Mouse (Mus musculus) heart, postnatal 0 days (tissue): ENCODE results near the gene Ap1m2. TPM values are rescaled to one million over a fixed set of nuclear protein-coding genes. Genes with fewer than 3 reads are reported as not detected.
A peak's percentile ranks its signal among the peaks of the same experiment; 100 is the strongest.

Experiments used
- ATAC-seq: fragments of 200-750 bp; cut with Nextera tagmentation; 2 replicates; pipeline ENCODE4 v1.8.0; 2017; ENCODE audit warnings: low read depth, moderate number of reproducible peaks, moderate library complexity; ENCODE audit not compliant: insufficient read depth
- DNase-seq: peaks from one replicate; pipeline ENCODE4 v3.0.0-alpha.2; 2016; ENCODE audit warnings: low spot score
- H3K27ac ChIP-seq: fragments of 300-500 bp; sonication (generic); 2 replicates; pipeline ENCODE4 v1.5.1; 2014; ENCODE audit warnings: low read depth, mild to moderate bottlenecking
- H3K27me3 ChIP-seq: fragments of 300-500 bp; sonication (generic); 2 replicates; pipeline ENCODE4 v1.6.1; 2014; ENCODE audit warnings: low read length, mixed read lengths; ENCODE audit not compliant: control insufficient read depth, insufficient read depth
- H3K36me3 ChIP-seq: fragments of 300-500 bp; sonication (generic); replicated peaks from 2 replicates; pipeline ENCODE4 v1.6.1; 2014; ENCODE audit warnings: low read length, mixed read lengths; ENCODE audit not compliant: control insufficient read depth, insufficient read depth
- H3K4me1 ChIP-seq: fragments of 300-500 bp; sonication (generic); 2 replicates; pipeline ENCODE4 v1.6.1; 2014; ENCODE audit warnings: antibody characterized with exemption; ENCODE audit not compliant: control insufficient read depth, insufficient read depth
- H3K4me2 ChIP-seq: fragments of 300-500 bp; sonication (generic); 2 replicates; pipeline ENCODE4 v1.6.1; 2014; ENCODE audit warnings: low read depth, mild to moderate bottlenecking, low read length, moderate library complexity
- H3K4me3 ChIP-seq: fragments of 300-500 bp; sonication (generic); 2 replicates; pipeline ENCODE4 v1.5.1; 2014; ENCODE audit warnings: low read depth, low read length
- H3K9ac ChIP-seq: fragments of 300-500 bp; sonication (generic); replicated peaks from 2 replicates; pipeline ENCODE4 v1.6.1; 2014; ENCODE audit warnings: low read depth, low read length, mixed read lengths
- H3K9me3 ChIP-seq: fragments of 300-500 bp; sonication (generic); replicated peaks from 2 replicates; pipeline ENCODE4 v1.6.1; 2016; ENCODE audit warnings: low read length; ENCODE audit not compliant: control insufficient read depth
- CTCF ChIP-seq: IDR thresholded peaks from 2 replicates; pipeline ENCODE4 v1.5.1; 2016; ENCODE audit warnings: antibody characterized with exemption, control low read depth, low read depth
- EP300 ChIP-seq: IDR thresholded peaks from 2 replicates; pipeline ENCODE4 v1.6.1; 2016; ENCODE audit warnings: antibody characterized with exemption, low read depth
- WGBS: fragments of 180-500 bp; shearing (Covaris S2); extraction: QIAGEN DNeasy Blood & Tissue Kit; methylation state at CpG from one replicate; pipeline ENCODE4 v1.1.7; 2014; 5-methylcytosine and 5-hydroxymethylcytosine counted together
- polyA plus RNA-seq: library from polyadenylated mRNA; unstranded; fragments of >200 nt; fragmentation: Nextera tagmentation; extraction: Ambion mirVana; gene quantifications from 2 replicates; pipeline ENCODE4 v1.2.1, GENCODE M21; 2015
- total RNA-seq: library from RNA; depleted of rRNA; stranded (reverse); fragments of >200 nt; gene quantifications from 2 replicates; pipeline ENCODE4 v1.2.3, GENCODE M21; 2014; ENCODE audit warnings: low replicate concordance

Gene Ap1m2
- total and polyA plus RNA-seq, 2 experiments from 2014 or later, result 0.57 TPM; not detected in 1

GRCm38 (mm10) chr9:21320619-21321512 is 8.7 kb upstream of the Ap1m2 start, which contains the start of gene Slc44a2:
TSS of gene Slc44a2 (plus strand) at chr9:21320698.
- H3K27me3 ChIP-seq, result no peaks in the 10 kb centered on the region
- under 1% methylated on average over 52 of the region's 52 CpGs for WGBS

DNA sequence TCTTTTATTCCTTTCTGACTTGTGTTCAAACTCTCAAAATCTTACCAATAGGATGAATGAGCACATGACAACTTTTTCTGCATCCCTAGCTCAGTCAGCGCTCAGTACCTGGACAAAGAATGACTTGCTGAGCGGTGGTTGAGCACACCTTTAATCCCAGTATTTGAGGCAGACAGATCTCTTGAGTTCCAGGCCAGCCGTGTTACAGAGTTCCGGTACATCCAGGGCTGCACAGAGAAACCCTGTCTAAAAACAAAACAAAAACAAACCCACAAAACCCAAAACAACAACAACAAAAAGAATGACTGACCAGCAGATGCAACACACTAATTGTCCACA is 8.1 kb upstream of the Ap1m2 start:
- Histone ChIP-seq H3K27me3 (no peaks in the 10 kb centered on the region), H3K9ac (0 out of 2 replicates have a peak overlapping the region, but pooled peaks have one; percentile 71), H3K4me3 (peak overlapping the region; percentile 85), H3K36me3 (no peaks in the 10 kb centered on the region), H3K27ac (0 out of 2 replicates have a peak overlapping the region, but pooled peaks have one; percentile 79), H3K4me1 (peaks cover 11% of the 10 kb centered on the region), H3K4me2 (peak overlapping the region; percentile 81), H3K9me3 (no peaks in the 10 kb centered on the region)
- no peak for ATAC-seq
- TF ChIP-seq EP300, result no peak
- no peak for TF ChIP-seq CTCF
- WGBS, result 17% methylated on average over 4 of the region's 4 CpGs
- DNase-seq, result no peak

More at GRCm38 (mm10) chr9:21320619-21321512, 8.7 kb upstream of the Ap1m2 start, which contains the start of gene Slc44a2:
- ATAC-seq (peak; percentile 95), DNase-seq (peak; percentile 72)
- peak within 1 kb of the TSS; percentile 81 for H3K4me2 ChIP-seq
- no peaks in the 10 kb centered on the region for H3K36me3 ChIP-seq
- H3K9me3 ChIP-seq, result no peaks in the 10 kb centered on the region
- H3K4me3 ChIP-seq, result peak within 1 kb of the TSS; percentile 85
- H3K27ac ChIP-seq, result peak within 1 kb of the TSS; percentile 79
- no peak for TF ChIP-seq CTCF
- TF ChIP-seq EP300, result no peak
- H3K4me1 ChIP-seq, result peaks cover 11% of the 10 kb centered on the region
- peak within 1 kb of the TSS; percentile 71 for H3K9ac ChIP-seq

GRCm38 (mm10) chr9:21319503-21319902 is 7.4 kb upstream of the Ap1m2 start:
- H3K4me2 ChIP-seq, result no peak overlapping the region
- 93% methylated on average over 4 of the region's 4 CpGs for WGBS
- ATAC-seq (no peak), DNase-seq (no peak)
- no peak overlapping the region for H3K9ac ChIP-seq
- no peaks in the 10 kb centered on the region for H3K27me3 ChIP-seq
- H3K27ac ChIP-seq, result no peak overlapping the region
- TF ChIP-seq EP300, result no peak
- TF ChIP-seq CTCF, result no peak
- H3K36me3 ChIP-seq, result no peaks in the 10 kb centered on the region
- H3K9me3 ChIP-seq, result no peaks in the 10 kb centered on the region
- peaks cover 11% of the 10 kb centered on the region for H3K4me1 ChIP-seq
- H3K4me3 ChIP-seq, result no peak overlapping the region

DNA sequence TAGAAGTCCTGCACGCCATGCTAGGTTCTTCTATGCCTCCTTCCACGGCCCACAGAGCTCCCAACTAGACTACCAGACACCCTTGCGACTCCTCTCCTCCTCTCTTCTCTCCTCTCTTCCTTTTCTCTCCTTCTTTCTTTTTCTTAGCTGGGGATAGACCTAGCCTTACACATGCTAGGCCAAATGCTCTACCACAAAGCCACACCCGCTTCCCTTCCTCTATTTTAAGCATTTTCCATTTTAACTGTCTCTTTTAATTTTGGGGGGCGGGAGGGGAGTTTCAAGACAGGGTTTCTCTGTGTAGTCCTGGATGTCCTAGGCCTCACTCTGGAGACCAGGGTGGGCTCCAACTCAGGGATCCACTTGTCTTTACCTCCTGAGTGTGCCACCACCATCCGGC is 6.7 kb upstream of the Ap1m2 start:
- no peak overlapping the region for H3K9ac ChIP-seq
- no peak for TF ChIP-seq CTCF
- TF ChIP-seq EP300, result no peak
- H3K27ac ChIP-seq, result no peak overlapping the region
- 85% methylated on average over 6 of the region's 6 CpGs for WGBS
- H3K9me3 ChIP-seq, result no peaks in the 10 kb centered on the region
- no peaks in the 10 kb centered on the region for H3K27me3 ChIP-seq
- no peak overlapping the region for H3K4me2 ChIP-seq
- H3K4me1 ChIP-seq, result peaks cover 11% of the 10 kb centered on the region
- H3K36me3 ChIP-seq, result no peaks in the 10 kb centered on the region
- no peak overlapping the region for H3K4me3 ChIP-seq
- no peak for DNase-seq
- no peak for ATAC-seq

DNA sequence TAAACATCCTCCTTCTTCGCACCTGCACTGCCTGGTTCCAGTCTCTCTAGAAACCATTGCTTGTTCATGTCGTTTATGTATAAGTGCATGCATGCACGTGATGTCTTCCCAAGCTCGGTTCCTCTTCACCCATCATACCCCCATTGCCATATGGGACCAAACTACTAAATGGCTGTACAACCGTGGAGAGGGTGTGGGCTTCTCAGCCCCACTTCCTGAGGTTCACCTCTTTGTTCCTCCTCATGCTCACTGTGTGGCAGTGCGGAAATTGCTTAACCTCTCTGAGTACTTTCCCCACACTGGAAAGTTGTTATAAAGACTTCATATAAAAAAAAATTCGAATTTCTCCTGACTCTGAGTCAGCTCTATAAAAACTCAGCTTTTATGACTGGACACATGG is 4.6 kb upstream of the Ap1m2 start:
- no peak for ATAC-seq
- TF ChIP-seq EP300 (no peak), CTCF (no peak)
- H3K9ac ChIP-seq, result no peak overlapping the region

More for the DNA sequence above, 4.6 kb upstream of the Ap1m2 start:
- Histone ChIP-seq H3K9me3 (no peaks in the 10 kb centered on the region), H3K27me3 (peaks cover 9% of the 10 kb centered on the region), H3K4me2 (no peak overlapping the region), H3K4me1 (peaks cover 3% of the 10 kb centered on the region), H3K4me3 (no peak overlapping the region), H3K27ac (no peak overlapping the region), H3K36me3 (no peaks in the 10 kb centered on the region)
- WGBS, result 71% methylated on average over 7 of the region's 7 CpGs
- no peak for DNase-seq
